Mouse (Mus musculus) frontal cortex, postnatal 14 days (tissue): Measurements from ENCODE around the gene Fndc5.

Experiments used
- DNase-seq, 2 experiments: peaks; one replicate each; pipeline ENCODE4 v3.0.0; 2022; ENCODE audit warnings: low spot score in 2 of 2

Gene Fndc5

GRCm38 (mm10) chr4:129136579-129137391 lies at the start of gene Fndc5:
Fndc5 (plus strand) TSS chr4:129136999.
- DNase-seq, result no peak

GRCm38 (mm10) chr4:129087850-129088249 lies 48.9 kb upstream of the Fndc5 start:
- no peak for DNase-seq

GRCm38 (mm10) chr4:129095276-129095675 lies 41.5 kb upstream of the Fndc5 start:
- no peak for DNase-seq

GRCm38 (mm10) chr4:129097006-129097405 lies 39.8 kb upstream of the Fndc5 start:
- DNase-seq, result no peak

- no peak for DNase-seq
Measured at GRCm38 (mm10) chr4:129102133-129102829, 34.5 kb upstream of the Fndc5 start.

- DNase-seq, result no peak
Measured at GRCm38 (mm10) chr4:129105356-129105755, 31.4 kb upstream of the Fndc5 start, which contains the start of gene Tmem54. Tmem54 (plus strand) TSS chr4:129105548.

GRCm38 (mm10) chr4:129106073-129106472 lies 30.7 kb upstream of the Fndc5 start:
- DNase-seq, result no peak

- DNase-seq, result no peak
Measured at GRCm38 (mm10) chr4:129107348-129107899, 29.4 kb upstream of the Fndc5 start.

- DNase-seq, result no peak
Measured at GRCm38 (mm10) chr4:129108624-129109023, 28.2 kb upstream of the Fndc5 start.

- no peak for DNase-seq
Measured at GRCm38 (mm10) chr4:129110804-129111203, 26.0 kb upstream of the Fndc5 start.

- no peak for DNase-seq
Measured at GRCm38 (mm10) chr4:129111350-129111749, 25.4 kb upstream of the Fndc5 start.

GRCm38 (mm10) chr4:129112231-129112630 lies 24.6 kb upstream of the Fndc5 start:
- no peak for DNase-seq

GRCm38 (mm10) chr4:129113083-129113988 lies 23.5 kb upstream of the Fndc5 start:
- DNase-seq, result peak; percentile 80 to 85

GRCm38 (mm10) chr4:129116703-129117102 lies 20.1 kb upstream of the Fndc5 start:
- DNase-seq, result no peak

- DNase-seq, result no peak
Measured at GRCm38 (mm10) chr4:129117720-129118510, 18.9 kb upstream of the Fndc5 start.

- DNase-seq, result no peak
Measured at GRCm38 (mm10) chr4:129119708-129120107, 17.1 kb upstream of the Fndc5 start.

GRCm38 (mm10) chr4:129120520-129121445 lies 16.0 kb upstream of the Fndc5 start:
- peak in 1 of 2 experiments; percentile 53 for DNase-seq

GRCm38 (mm10) chr4:129121569-129122086 lies 15.2 kb upstream of the Fndc5 start, which contains the start of gene Hpca:
Hpca (minus strand) TSS chr4:129122036.
- DNase-seq, result no peak

GRCm38 (mm10) chr4:129122107-129122506 lies 14.7 kb upstream of the Fndc5 start:
- no peak for DNase-seq
